Mouse (Mus musculus) layer of hippocampus, adult 8-10 months (tissue): ENCODE data around the gene Rnf34. TPM values are rescaled to one million over a fixed set of nuclear protein-coding genes. Genes with fewer than 3 reads are reported as not detected.
A peak's percentile ranks its signal among the peaks of the same experiment; 100 is the strongest.

Experiments used
- DNase-seq, 2 experiments: peaks; one replicate each; pipeline ENCODE4 v3.0.0; 2022; ENCODE audit warnings: low spot score in 2 of 2
- total RNA-seq, 4 experiments: library from RNA; stranded (reverse); gene quantifications; 2 replicates each; pipeline ENCODE4 v1.2.4; 2022

Gene Rnf34
- total RNA-seq, 4 experiments from 2014 or later = 49.7 to 59.8 (median 56.6) TPM

DNA sequence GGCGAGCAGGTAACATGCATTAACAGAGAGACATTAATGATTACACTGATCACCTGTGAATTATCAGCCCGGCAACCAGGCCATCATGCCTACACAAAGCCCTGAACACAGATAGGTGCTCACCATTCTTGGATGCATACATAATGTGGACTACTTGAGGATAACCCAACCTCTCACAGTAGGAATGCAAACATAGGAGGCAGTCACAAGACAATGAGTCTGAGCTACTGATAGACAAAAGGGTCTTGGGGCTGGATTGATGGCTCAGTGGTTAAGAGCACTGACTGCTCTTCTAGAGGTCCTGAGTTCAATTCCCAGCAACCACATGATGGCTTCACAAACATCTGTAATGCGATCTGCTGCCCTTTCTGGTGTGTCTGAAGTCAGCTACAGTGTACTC is 22.8 kb downstream of the Rnf34 start:
- no peak for DNase-seq

DNA sequence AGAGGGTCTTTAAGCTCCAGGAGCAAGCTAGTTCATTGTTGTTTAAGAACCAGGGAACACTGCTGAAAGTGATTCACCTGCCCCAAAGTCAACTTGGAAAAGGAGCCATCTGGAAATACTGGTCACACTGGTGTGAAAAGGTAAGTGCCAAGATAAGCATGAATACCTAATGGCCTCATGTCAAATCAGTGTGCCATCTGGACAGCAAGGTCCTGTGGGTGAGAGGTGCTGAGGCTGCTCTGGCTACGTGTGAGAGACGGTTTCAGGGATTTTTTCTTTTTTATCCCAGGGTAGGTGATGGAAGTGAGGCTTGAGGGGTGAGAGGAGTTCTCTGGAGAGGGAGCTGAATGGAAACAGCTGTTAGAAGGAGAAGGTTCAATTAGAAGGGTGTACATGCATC is 23.7 kb downstream of the Rnf34 start:
- DNase-seq = no peak

DNA sequence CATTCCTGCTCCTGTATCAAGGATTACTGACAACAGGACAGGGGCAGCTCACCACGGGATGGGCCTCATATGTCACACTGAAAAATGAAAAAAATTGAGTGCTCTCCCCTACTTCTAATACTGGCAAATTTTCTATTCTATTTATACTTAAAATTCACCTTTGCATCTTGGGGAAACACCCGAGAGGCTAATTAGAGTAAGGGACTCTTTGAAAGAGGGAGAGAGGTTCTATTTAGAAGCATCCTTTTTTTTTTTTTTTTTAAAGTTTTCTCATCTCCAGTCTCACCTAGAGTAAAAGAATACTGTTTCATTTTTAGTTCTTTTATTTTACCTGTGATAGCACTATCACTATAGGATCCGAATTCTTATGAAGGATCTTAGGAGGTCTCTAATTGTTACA is 24.5 kb downstream of the Rnf34 start:
- DNase-seq = no peak

DNA sequence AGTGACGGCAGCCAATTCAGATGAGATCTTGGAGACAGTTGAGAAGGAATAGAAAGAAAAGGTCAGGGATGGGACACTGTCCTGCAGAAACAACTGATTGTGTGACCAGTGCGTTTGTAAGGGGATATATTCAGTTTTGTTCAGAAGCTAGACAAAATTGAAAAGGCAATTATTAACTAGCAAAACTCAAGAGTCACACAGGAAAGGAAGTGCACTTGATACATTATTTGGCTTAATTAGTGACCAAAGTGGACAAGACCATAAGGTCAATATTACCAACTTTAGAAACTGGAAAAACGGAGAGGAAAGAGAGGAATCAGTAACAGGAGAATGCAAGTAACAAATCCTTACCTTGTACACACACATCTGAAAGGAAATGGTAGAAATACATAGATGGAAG is 26.8 kb downstream of the Rnf34 start:
- no peak for DNase-seq

DNA sequence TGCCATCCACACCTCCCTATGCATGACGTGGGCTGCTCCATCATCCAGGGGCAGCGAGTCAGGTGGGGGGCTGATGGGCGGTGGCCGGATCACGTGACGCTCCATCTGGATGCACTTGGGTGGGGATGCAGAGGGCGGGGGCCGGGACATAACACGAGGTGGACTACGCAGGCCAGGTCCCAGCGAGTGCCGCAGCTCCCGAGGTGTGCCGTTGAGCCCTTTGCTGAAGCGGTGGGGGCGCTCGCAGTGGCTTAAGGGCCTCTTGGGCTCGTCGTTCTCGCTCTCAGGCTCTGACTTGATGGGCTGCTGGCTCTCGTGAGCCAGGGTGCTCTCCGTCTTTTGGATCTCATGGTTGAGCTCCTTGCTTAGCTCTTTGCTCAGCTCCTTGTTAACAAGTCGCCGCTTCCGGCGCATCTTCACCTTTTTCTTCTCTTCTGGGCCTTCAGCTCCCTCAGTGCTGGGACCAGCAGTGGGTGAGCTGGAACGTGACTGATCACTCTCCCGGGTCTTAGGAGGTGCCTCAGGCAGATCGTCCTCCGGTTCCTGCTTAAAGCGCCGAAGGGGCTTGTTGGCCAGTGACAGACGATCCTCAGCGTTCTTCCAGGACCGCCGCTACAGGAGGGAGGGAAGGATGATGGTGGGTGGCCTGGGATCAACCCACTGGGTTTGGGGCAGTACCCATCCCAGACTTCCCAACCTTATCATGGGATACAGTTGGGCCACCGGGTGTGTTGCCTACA is 30.6 kb downstream of the Rnf34 start:
- DNase-seq = no peak

DNA sequence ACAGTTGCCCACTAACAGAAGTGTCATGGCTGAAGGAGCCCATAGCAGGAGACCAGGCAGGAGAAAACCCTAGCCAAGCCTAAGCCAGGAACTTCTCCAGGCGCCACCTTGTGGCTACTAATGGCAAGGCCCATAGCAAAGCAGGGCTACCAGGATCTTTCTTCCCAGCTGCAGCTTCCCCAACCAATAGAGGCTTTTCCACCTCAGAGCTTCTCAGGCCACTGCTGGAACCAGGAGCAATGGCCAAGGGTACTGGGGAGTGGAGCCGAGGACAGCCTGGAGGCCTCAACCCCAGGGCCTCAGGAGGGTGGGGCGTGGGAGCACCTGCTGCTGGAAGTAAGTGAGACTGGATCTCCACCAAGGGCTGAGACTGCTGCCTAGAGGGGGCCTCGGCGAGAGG is 31.5 kb downstream of the Rnf34 start:
- peak in 1 of 2 experiments; percentile 67 for DNase-seq

DNA sequence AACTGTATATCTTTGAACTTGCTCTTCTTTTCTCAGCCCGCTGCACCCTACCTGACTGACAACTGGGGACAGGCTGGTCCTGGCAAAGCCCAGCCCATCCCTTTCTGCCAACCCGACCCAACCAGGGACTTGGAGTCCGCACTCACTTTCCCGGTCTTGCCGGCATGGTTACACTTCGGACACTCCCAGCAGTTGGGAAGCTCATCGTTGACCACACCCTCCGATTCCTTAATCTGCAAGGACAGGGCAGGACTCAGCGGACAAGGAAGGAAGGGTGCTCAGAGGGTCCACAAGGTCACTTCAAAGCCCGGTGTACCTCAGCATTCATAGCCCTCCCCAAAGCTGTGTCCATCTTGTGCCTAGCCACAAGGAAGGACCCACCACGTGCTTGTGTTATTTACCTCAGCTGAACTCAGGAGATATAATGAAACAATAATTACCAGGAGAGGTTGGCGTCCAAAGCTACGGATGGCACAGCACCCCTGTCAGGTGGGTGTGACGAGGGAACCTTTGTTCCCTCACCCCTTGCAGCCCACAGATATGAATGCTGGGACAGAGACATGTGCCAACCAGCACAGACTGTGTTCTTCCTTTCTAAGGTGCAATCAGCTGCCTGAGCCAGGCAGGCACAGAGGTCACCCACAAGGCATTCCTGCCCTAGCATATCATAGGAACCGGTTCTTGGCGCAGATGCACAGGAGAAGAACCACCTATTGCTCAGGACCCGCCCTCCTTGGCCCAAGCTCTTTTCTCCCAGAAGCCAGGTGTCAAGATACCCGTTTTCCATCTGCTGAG is 32.6 kb downstream of the Rnf34 start:
- DNase-seq = no peak

DNA sequence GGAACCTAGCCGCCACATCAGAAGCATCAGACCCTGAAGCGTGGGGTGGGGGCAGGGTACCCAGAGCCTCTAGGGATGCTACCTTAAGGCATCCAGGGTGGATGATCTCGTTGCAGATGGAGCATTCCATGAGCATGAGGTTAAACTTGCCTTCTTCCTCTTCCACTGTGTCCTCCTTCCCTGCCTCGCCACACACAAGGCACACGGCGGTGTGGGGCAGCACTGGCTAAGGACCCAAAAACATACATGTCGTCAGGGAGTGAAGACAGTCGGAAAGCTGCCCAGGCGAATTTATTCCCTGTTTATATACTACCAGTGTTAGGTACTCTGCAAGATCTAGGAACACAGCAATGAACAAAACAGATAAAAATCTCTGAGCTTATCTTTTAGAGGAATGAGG is 33.4 kb downstream of the Rnf34 start:
- DNase-seq = no peak

DNA sequence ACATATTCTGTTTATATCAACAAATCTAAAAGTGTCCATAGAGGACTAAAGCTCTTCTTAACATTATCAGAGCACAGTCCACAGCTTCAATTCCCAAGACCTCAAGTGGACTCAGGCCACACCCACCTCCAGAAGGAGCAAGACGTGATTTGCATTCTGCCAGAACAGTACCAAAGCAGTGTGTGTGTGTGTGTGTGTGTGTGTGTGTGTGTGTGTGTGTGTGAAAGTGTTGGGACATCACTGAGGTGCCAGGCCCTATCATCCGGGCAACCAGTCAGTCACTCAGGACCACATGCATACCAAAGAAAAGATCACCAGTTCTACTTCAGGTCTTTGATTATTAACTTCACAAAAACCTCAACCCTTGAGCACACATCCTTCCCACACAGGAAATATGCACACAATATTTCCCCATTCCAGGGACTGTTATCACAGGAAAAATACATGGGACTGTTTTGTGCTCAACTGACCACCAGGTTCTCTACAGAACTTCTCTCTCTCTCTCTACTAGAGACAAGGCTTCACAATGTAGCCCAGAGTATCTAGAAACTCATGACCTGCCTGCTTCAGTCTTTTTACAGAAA is 33.9 kb downstream of the Rnf34 start:
- no peak for DNase-seq

DNA sequence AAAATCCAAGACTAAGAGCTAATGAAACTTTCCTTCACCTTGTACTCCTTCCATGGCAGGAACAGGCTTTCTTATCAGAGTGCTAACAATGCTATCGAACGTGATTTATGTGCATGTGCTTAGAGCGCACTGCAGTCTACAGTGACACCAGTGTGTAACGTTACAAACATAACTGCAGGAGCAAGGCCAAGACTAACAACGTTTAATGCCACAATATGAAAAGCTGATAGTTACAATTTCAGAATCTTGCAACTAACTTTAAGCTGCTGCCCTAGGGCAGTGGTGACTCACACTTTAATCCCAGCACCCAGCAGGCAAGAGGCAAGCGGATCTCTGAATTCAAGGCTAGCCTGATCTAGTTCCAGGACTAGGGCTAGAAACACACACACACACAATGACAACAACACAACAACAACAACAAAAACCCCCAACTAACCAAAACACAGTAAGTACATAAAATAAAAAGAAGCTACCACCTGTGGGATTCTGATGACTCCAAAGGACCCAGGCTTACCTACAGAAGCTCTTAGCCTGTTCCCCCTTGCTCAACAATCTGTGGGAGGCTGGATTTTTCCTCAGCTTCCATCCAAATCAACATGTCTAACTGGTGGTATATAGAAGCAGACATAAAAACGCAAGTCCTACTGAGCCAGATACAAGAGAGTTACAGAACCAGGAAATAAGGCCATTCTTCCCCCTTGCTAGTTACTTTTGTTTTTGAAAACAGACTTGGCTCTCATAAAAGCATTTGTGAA is 34.9 kb downstream of the Rnf34 start:
- no peak for DNase-seq

DNA sequence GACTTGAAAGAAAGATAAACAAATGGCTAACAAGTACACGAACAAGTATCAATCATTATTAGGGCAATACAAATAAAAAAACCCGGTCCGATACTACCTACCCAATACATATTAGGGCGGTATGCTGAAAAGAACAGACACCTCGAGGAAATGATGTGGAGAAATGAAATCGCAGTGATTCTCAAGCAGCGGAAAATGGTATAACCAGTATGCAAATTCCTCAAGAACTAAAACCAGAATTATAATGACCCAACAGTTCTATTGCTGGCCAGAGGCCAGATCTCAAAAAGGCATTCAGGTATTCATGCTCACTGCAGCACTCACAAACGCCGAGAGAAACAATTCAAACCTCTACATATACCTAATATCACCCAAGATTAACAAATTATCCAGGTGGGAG is 37.2 kb downstream of the Rnf34 start:
- no peak for DNase-seq

DNA sequence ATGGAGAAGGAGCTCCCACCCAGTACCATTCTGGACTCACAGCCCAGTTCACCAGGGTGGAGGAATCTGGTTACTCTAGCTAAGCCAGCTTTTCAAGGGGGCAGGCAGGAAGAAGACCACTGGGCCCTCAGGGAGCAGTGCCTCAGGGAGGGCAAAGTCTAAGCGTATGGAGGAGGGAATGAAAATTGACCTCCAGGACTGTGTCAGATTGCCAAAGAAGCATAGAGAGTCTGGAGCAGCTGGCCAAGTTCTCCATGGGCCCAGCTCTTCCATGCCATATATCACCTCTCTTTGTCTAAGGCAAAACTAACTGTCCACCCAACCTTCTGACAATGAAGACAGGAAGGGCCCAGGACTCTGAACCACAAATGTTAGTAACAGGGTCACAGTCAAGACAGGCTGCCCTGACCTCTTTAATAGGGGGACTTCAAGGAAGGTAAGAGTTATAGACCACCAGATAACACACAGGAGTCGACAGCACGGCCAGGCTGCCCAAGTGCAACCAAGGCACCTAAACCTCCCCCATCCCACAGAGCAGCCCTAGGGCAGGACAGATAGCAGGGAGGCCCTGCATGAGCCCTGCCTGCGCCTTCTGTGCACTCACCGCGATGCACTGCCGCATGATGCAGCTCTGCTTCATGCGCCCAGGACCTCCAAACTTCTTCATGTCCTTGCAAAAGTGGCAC is 38.2 kb downstream of the Rnf34 start:
- no peak for DNase-seq

DNA sequence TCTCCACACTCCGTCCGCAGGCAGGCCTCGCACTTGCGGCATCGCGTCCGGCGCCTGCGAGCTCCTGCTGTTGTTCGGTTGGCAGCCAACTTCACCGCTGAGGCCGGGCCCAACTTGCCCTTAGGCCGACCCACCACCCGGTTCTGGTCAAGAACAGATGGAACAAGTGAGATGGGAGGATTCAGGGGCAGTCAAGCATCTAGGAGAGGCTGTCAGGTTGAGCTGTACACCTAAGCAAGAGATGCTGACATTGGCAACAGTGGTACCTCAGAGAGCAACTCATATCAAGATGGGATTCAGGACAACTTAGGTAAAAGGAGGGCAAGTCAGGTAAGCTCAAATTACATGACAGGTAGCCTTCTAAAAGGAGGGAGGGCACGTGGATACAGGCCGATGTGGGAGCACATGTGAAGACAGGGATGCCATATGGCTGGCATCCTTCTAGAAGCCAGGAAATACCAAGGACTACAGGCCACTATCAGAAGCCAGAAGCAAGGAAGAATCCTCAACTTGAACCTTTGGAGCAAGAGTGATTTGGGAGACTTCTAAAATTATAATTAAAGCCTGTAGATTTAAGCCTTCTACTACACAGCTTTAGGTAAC is 38.9 kb downstream of the Rnf34 start:
- no peak for DNase-seq

DNA sequence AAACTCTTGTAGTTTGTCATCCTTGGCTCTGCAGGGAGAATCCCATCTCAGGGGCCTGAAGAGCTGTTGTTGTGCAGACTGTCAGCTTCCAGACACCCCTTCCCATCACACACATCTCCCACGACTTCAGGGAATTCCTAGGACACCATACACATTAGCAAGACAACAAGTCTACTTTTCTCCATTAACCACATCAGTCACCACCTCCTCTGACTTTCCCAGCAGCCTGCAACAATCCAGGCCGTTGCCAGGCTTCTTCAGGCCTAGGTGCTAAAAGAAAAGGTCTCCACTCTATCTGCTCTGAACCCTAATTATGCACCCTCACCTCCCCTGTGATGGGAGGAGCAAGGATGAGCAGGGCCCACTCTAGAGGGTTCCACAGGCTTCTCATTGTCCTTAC is 40.5 kb downstream of the Rnf34 start:
- DNase-seq = no peak

DNA sequence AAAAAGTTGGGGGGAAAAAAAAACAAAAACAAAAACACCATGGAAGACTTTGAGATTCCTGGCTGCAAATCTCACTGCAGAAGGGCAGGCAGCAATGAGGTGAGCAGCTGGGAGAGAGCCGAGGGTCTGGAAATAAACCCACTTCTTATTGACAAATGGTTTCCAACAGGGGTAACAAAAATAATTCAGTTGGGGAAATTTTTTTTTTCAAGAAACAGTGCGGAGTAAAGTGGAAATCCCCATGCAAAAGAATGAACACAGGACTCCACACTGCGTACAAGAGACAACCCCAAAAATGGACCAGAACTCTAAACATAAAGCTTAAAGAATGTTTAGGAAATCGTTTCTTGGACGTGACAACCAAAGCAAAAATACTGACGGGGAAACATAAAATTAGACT is 43.4 kb downstream of the Rnf34 start:
- no peak for DNase-seq

DNA sequence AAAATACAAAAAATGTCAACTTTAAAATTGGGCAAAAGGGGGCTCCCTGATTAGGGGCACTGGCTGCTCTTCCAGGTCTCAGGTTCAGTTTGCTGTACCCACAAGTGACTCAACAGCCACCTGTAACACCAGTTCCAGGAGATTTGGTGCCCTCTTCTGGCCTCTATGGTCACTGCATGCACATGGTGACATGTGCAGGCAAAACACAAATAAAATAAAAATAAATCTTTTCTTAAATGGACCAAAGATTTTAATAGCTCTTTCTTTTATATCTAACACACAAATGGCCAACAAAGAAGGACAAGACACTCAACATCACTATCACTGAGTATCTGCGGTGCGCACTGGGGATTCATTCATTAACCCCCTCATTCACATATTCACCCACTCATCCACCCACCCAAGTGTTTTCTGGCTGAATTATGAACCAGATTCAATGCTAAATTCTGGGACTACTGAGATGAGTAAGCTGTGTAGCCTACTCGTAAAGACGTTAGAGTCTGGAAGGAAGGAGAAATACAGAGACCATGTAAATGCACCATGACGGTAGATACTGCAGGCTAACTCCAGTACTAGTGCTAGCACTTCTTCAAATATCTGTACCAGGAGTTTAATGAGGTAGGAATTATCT is 44.3 kb downstream of the Rnf34 start:
- peak in 1 of 2 experiments; percentile 58 for DNase-seq

DNA sequence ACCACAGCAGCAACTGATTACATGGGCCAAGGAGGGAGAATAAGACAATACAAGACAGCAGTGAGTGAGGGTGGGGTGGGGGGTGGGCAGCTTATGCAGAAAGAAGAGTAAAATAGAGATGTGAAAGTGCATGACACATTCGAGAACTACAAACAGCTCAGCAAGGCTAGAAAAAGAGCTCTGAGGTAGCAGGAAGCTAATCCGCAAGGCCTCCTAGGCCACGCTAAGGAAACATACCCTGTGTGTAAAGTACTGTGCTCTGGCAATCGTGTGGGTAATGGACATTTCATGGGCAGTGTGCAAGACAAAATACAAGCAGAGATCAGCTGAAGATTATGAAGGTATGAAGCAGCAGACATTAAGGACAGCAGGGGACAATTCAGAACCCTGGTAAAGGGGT is 45.0 kb downstream of the Rnf34 start:
- DNase-seq = no peak

DNA sequence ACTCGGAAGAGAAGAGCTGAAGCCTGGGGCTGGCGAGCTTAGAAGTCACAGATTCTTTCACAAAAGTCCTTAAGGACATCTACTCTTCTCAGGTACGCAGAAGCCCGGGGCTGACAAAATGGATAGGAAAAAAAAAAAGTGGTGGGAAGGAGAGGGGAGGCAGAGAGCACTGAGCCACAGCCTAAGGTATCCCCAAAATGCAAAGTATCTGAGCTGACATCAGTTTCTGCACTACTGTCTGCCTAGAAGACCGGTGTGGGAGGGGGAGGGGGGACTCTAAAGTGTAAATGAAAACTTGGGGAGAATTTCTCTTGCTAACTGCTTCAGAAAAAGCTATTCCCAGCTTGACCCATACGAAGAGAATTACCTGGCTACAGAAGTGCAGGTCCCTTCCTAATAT is 48.3 kb downstream of the Rnf34 start:
- DNase-seq = no peak

DNA sequence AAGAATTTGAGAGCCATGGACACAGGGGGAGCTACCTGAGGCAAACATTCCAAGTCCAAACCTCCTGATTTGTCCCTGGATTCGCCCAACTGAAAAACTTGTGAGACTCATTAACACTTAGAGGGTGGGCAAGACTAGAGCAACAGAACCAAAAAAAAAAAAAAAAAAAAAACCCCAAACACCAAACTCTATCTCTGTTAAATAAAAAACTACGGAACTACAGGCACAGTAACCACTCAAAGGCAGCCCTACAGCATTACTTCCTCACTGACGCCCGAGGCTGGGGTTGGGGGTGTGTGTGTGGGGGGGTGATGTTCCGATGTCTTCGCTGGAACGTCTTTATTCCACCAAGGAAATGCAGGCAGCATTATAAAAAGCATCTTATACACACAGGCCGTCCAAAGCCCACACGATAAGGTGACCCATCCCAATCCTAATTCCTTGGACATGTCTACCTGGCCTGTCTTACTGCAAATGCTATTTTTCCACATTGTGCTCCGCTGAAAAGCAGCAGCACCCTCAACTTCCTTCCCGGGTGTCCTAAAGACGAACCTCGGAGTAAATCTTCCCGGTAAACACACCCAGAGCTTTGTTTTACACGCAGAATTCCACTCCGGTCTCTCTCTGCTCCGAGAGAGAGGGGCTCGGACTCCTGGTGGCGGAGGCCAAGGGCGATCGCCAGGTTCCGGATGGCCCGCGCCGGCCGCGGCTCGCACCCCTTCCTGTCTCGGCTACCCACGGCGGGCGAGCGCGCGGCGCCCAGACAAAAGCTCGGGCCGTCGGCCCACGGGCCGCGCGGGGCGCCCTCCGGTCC is 49.3 kb downstream of the Rnf34 start:
- no peak for DNase-seq
